Mouse (Mus musculus) erythroblast, embryonic 14.5 days (primary cell): ENCODE measurements around the gene Slc1a7. TPM values are rescaled to one million over a fixed set of nuclear protein-coding genes. Genes with fewer than 3 reads are reported as not detected.

ENCODE experiments used
- H3K27me3 ChIP-seq: 2 replicates; pipeline ENCODE4 v1.6.1; 2012; ENCODE audit warnings: inconsistent platforms; ENCODE audit not compliant: control insufficient read depth
- H3K36me3 ChIP-seq: 2 replicates; pipeline ENCODE4 v1.6.1; 2012; ENCODE audit warnings: mild to moderate bottlenecking, inconsistent platforms; ENCODE audit not compliant: control insufficient read depth
- H3K4me1 ChIP-seq: 2 replicates; pipeline ENCODE4 v1.6.1; 2012; ENCODE audit warnings: inconsistent platforms; ENCODE audit not compliant: control insufficient read depth
- H3K4me3 ChIP-seq: replicated peaks from 2 replicates; pipeline ENCODE3; 2012; ENCODE audit warnings: moderate library complexity, mild to moderate bottlenecking, inconsistent platforms
- H3K9me3 ChIP-seq: 2 replicates; pipeline ENCODE4 v1.6.1; 2012; ENCODE audit warnings: low read length, inconsistent platforms, mixed read lengths; ENCODE audit not compliant: control insufficient read depth
- GATA1 ChIP-seq: IDR thresholded peaks from 2 replicates; pipeline ENCODE4 v1.6.1; 2012; ENCODE audit warnings: low read length, inconsistent platforms, mixed read lengths
- TAL1 ChIP-seq: IDR thresholded peaks from 3 replicates; pipeline ENCODE4 v1.6.1; 2012; ENCODE audit warnings: low read length, inconsistent platforms, mixed read lengths
- polyA plus RNA-seq: library from polyadenylated mRNA; stranded (reverse); fragments of >175 nt; gene quantifications from 2 replicates; pipeline ENCODE4 v1.2.3, GENCODE M21; 2012

Gene Slc1a7
- polyA plus RNA-seq, 1 experiment: not detected

GRCm38 (mm10) chr4:107980002-107980600 is 12.0 kb downstream of the Slc1a7 start:
- Histone ChIP-seq H3K4me1 (no peaks in the 10 kb centered on the region), H3K27me3 (no peaks in the 10 kb centered on the region), H3K36me3 (no peaks in the 10 kb centered on the region), H3K4me3 (no peak overlapping the region), H3K9me3 (no peaks in the 10 kb centered on the region)
- TF ChIP-seq TAL1 (no peak), GATA1 (no peak)

GRCm38 (mm10) chr4:107983717-107984116 is 15.6 kb downstream of the Slc1a7 start:
- H3K36me3 ChIP-seq: no peaks in the 10 kb centered on the region
- H3K27me3 ChIP-seq: no peaks in the 10 kb centered on the region; the same call in 1 of the 2 replicates
- no peaks in the 10 kb centered on the region for H3K4me1 ChIP-seq
- TF ChIP-seq GATA1 (no peak), TAL1 (no peak)
- H3K4me3 ChIP-seq: no peak overlapping the region
- H3K9me3 ChIP-seq: no peaks in the 10 kb centered on the region

- Histone ChIP-seq H3K27me3 (peaks cover 7% of the 10 kb centered on the region), H3K9me3 (no peaks in the 10 kb centered on the region), H3K4me1 (no peaks in the 10 kb centered on the region), H3K36me3 (no peaks in the 10 kb centered on the region), H3K4me3 (no peak overlapping the region)
- TF ChIP-seq GATA1 (no peak), TAL1 (no peak)
Observed at GRCm38 (mm10) chr4:107984282-107984981, 16.3 kb downstream of the Slc1a7 start.

- H3K27me3 ChIP-seq: peaks cover 14% of the 10 kb centered on the region
- H3K4me3 ChIP-seq: no peak overlapping the region
- no peaks in the 10 kb centered on the region for H3K9me3 ChIP-seq
- H3K36me3 ChIP-seq: no peaks in the 10 kb centered on the region
- TF ChIP-seq GATA1: no peak
- TF ChIP-seq TAL1: no peak
- H3K4me1 ChIP-seq: no peaks in the 10 kb centered on the region
Observed at GRCm38 (mm10) chr4:107985812-107986211, 17.7 kb downstream of the Slc1a7 start.

- Histone ChIP-seq H3K36me3 (no peaks in the 10 kb centered on the region), H3K4me1 (no peaks in the 10 kb centered on the region), H3K9me3 (no peaks in the 10 kb centered on the region), H3K4me3 (no peak overlapping the region), H3K27me3 (peaks cover 19% of the 10 kb centered on the region)
- TF ChIP-seq GATA1 (no peak), TAL1 (no peak)
Observed at GRCm38 (mm10) chr4:107986386-107987168, 18.4 kb downstream of the Slc1a7 start.

- TF ChIP-seq GATA1: no peak
- TF ChIP-seq TAL1: no peak
- Histone ChIP-seq H3K9me3 (no peaks in the 10 kb centered on the region), H3K4me3 (no peak overlapping the region), H3K4me1 (no peaks in the 10 kb centered on the region), H3K36me3 (no peaks in the 10 kb centered on the region), H3K27me3 (peaks cover 22% of the 10 kb centered on the region)
Observed at GRCm38 (mm10) chr4:107988931-107989330, 20.8 kb downstream of the Slc1a7 start.

GRCm38 (mm10) chr4:107990818-107991217 is 22.7 kb downstream of the Slc1a7 start:
- TF ChIP-seq TAL1 (no peak), GATA1 (no peak)
- Histone ChIP-seq H3K36me3 (no peaks in the 10 kb centered on the region), H3K4me3 (no peak overlapping the region), H3K4me1 (no peaks in the 10 kb centered on the region), H3K9me3 (no peaks in the 10 kb centered on the region), H3K27me3 (peaks cover 22% of the 10 kb centered on the region)

GRCm38 (mm10) chr4:107991879-107992278 is 23.7 kb downstream of the Slc1a7 start:
- H3K36me3 ChIP-seq: no peaks in the 10 kb centered on the region
- no peaks in the 10 kb centered on the region for H3K4me1 ChIP-seq
- H3K4me3 ChIP-seq: no peak overlapping the region
- H3K9me3 ChIP-seq: no peaks in the 10 kb centered on the region
- H3K27me3 ChIP-seq: peaks cover 22% of the 10 kb centered on the region
- no peak for TF ChIP-seq TAL1
- no peak for TF ChIP-seq GATA1

- Histone ChIP-seq H3K36me3 (no peaks in the 10 kb centered on the region), H3K27me3 (peaks cover 16% of the 10 kb centered on the region), H3K4me1 (no peaks in the 10 kb centered on the region), H3K9me3 (no peaks in the 10 kb centered on the region), H3K4me3 (no peak overlapping the region)
- TF ChIP-seq TAL1 (no peak), GATA1 (no peak)
Observed at GRCm38 (mm10) chr4:107995011-107995410, 26.9 kb downstream of the Slc1a7 start.
